Mouse (Mus musculus): Measurements from ENCODE around the gene Dclk1.

The Dclk1 gene

DNA sequence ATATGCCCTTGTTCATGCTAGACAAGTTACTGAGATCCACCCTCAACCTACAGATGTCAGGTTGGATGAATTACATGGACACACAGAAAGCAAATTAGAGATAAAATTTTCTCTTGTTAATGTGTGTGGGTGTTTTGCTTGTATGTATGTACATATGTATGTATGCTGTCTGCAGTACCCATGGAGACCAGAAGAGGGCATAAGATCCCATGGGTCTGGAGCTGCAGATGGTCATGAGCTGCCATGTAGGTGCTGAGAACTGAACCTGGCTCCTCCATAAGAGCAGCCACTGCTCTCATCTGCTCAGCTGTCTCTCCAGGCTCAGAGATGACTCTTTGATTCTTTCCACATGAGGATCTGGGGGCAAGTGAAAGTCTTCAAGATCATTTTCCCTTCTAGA is 89.5 kb downstream of the Dclk1 start:
- no peak for DNase-seq (ENCODE audit: extremely low read depth, low read depth)

DNA sequence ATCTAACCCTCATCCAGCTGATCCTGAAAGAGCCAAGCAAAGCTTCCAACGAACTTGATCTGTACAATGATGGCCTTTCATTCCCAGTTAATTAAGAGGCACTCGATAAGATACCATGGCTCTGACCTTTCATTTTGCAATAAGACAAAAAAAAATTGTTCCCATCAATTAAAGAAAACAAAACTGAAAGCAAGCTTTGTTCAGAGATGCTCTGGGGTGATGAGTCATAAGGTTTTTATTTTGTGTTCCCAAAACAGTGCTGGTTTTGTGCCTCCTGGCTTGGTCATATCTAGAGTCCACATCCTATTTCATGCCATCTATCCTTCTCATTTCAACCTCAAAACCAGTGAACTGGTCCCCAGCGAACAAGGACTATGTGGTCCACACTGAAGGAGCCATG is 91.3 kb downstream of the Dclk1 start:
- DNase-seq (ENCODE audit: extremely low read depth, low read depth): no peak

GRCm38 (mm10) chr3:55336895-55337294 is 94.7 kb downstream of the Dclk1 start:
- DNase-seq (ENCODE audit: extremely low read depth, low read depth): no peak

GRCm38 (mm10) chr3:55337671-55338070 is 95.5 kb downstream of the Dclk1 start:
- DNase-seq (ENCODE audit: extremely low read depth, low read depth): no peak

- DNase-seq (ENCODE audit: extremely low read depth, low read depth): no peak
Measured at GRCm38 (mm10) chr3:55342445-55342844, 100.3 kb downstream of the Dclk1 start.

- DNase-seq (ENCODE audit: extremely low read depth, low read depth): no peak
Measured at GRCm38 (mm10) chr3:55347371-55348025, 105.3 kb downstream of the Dclk1 start.

- no peak for DNase-seq (ENCODE audit: extremely low read depth, low read depth)
Measured at GRCm38 (mm10) chr3:55348026-55348390, 105.8 kb downstream of the Dclk1 start.

GRCm38 (mm10) chr3:55350194-55350593 is 108.0 kb downstream of the Dclk1 start:
- no peak for DNase-seq (ENCODE audit: extremely low read depth, low read depth)

GRCm38 (mm10) chr3:55351281-55352052 is 109.3 kb downstream of the Dclk1 start:
- no peak for DNase-seq (ENCODE audit: extremely low read depth, low read depth)

- DNase-seq (ENCODE audit: extremely low read depth, low read depth): no peak
Measured at GRCm38 (mm10) chr3:55352529-55352928, 110.4 kb downstream of the Dclk1 start.

DNA sequence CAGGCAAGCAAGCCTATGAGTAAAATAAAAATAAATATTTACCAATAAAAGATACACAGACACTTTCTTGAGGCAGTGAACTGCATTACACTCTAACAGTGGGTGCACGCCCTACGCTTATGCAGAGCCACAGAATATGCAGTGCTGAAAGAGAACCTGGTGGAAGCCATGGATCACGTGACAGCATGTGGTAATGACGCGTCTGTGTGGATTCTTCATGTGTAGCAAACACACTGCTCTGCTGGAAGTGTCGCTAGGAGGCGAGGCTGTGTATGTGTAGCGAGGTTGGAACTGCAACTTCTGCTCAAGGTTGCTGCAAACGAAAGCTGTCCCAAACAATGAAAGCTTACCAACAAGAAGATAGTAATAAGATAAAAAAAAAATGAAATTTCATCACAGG is 111.0 kb downstream of the Dclk1 start:
- no peak for DNase-seq (ENCODE audit: extremely low read depth, low read depth)

DNA sequence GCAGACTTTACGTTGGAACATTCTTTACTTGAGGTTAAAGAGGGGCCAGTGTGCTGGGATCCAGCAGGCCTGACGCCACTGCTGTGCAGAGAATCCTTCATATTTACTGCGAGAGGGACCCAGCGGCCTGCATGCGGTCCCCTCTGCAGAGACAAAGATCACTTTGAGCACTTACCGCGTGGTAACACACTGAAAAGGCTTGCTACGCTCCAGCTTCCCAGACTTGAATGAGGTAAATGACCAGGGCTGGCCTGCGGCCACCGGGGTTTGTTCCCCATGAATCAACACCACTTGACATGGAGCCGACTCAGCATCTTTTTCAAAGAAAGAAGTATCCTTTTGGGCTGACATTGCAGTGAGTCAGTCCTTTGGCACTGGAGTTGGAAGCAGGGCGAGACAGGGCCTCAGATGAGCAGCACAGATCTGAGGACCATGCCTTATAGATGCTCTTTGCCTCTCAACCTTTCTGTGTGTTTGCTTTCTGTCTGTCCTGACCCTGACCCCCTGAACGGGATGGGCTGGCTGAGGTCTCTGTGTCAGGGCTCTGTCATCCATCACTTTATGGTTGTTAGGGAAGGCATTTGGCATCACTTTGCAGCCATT is 111.8 kb downstream of the Dclk1 start:
- DNase-seq (ENCODE audit: extremely low read depth, low read depth): no peak

DNA sequence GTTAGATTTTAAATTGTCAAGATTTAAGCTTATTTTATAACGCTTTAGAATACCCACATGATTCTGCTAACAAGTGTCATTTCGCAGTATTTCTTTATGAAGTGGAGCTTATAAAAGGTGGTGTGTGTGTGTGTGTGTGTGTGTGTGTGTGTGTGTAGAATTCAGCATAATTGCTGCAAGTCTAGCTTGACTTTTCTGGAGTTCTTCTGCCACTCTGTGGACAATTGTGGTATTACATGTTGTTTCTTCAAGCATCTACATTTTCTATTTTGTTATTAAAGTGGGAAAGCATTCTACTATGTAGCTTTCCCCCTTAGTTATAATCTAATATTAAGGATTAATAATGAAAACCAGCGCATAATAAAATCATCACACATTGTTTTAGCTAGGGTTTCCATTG is 112.6 kb downstream of the Dclk1 start:
- peak; percentile 2 for DNase-seq (ENCODE audit: extremely low read depth, low read depth)

DNA sequence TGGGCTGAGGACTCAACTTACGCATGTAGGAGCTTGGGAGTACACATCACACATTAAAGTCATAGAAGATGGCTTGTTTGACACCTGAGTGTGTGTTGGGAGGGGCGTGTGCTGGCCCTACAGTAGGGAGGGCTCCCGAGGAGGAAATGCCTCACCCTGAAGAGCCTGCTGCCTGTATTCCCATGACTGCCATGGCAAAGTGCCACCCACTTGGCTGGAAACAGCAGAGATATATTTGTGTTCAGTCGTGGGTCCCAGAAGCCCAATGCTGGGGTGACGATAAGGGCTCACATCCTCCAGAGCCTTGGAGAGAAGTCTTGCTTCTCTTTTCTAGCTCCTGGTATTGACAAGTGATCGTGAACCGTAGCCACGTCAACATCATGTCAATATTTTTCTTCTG is 116.3 kb downstream of the Dclk1 start:
- DNase-seq (ENCODE audit: extremely low read depth, low read depth): no peak

DNA sequence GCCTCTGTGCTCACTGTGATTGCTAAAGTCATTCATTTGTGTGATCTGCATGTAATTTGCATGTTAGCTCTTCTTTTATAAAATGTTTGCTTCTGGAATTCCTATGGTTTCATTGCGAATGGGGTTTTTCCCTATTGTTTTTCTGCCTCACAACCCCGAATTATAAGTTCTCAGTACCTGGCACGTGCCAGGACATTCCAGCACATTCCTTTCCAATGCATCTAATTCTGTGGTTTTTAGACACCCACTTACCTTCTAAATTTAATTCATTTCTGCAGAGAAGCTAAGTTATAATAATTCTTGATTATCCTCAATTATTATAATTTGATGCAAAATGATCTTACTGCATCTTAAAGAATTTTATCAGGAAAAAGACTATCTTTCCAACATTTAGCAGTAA is 118.7 kb downstream of the Dclk1 start:
- no peak for DNase-seq (ENCODE audit: extremely low read depth, low read depth)

DNA sequence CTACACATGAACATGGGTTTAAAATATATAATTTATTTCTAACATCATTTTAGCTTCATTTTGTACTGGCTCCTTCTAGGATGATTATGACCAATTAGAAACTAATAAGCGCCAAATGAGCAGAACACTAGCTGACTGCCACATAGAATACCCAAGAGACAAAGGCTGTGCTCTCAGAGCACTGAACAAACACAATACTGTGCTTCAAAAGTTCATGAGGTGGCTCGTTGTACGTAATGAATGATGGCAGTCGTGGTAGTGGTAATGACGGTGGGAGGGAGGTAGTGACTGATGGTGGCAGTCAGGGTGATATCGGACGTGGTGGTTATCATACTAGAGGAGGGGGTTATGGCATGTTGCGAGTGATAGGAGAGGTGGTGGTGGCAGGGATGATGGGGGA is 125.0 kb downstream of the Dclk1 start:
- DNase-seq (ENCODE audit: extremely low read depth, low read depth): no peak

GRCm38 (mm10) chr3:55369156-55369555 is 127.0 kb downstream of the Dclk1 start:
- no peak for DNase-seq (ENCODE audit: extremely low read depth, low read depth)

DNA sequence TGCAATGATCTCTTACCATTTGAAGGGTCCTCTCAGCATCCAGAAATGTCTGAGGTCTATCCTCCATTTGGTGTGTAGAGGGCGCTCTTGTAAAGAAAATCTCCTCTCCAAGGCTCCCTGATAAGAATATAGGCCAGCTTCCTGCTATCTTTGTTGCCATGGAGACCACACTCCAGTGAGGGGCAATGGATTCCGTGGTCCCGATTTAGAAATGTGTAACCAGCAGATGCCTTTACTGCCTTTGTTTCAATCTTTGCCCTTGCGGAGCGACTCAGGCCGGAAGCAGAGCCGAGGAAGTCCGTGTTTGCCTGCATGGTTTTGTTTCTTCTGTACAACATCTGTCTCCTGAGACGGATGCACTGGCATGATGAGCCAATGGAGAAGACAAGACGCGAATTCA is 131.5 kb downstream of the Dclk1 start:
- DNase-seq (ENCODE audit: extremely low read depth, low read depth): no peak

DNA sequence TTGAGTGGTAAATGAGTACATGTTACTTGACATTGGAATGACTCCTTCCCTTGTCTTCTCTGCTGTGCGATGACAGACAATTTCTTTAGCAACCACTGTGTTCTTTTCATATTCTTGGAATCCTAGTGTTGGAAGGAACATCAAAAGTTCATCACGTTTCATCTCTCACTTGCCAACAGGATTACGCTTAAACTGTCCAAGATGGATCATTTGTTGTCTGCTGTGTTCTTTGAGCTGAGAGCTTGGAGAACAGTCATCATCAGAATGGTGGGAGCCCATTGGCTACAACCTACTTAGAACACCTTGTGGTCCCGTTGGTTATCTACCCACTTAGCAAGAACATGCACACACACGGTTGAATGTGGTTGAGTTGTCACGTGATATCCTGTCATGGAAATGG is 136.4 kb downstream of the Dclk1 start:
- DNase-seq (ENCODE audit: extremely low read depth, low read depth): no peak

- no peak for DNase-seq (ENCODE audit: extremely low read depth, low read depth)
Measured at GRCm38 (mm10) chr3:55380471-55380870, 138.3 kb downstream of the Dclk1 start.

GRCm38 (mm10) chr3:55392605-55393004 is 150.4 kb downstream of the Dclk1 start:
- DNase-seq (ENCODE audit: extremely low read depth, low read depth): no peak

- DNase-seq (ENCODE audit: extremely low read depth, low read depth): no peak
Measured at GRCm38 (mm10) chr3:55393549-55393948, 151.4 kb downstream of the Dclk1 start.

DNA sequence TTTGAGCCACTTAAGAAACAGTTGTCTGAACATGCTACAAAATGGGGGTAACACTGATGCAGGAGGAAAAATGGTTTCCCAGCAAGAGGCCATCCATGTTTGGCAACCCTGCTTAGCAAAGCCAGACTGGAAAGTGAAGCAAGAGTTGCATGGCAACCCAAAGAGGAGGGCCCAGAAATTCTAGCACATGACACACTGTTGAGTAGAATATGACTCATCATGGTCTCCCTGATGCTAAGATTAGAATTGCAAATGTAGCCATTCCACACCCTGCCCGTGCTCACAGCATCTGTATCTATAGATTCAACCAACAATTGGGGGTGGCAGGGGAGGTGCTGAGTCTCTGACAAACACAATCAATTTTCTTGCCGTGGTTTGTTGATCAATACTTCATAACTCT is 154.6 kb downstream of the Dclk1 start:
- no peak for DNase-seq (ENCODE audit: extremely low read depth, low read depth)

Measured in MEL-GATA-1-ER (cell line).